Mouse (Mus musculus) heart, embryonic 16.5 days (tissue): ENCODE measurements around the gene Ccdc146. TPM values are rescaled to one million over a fixed set of nuclear protein-coding genes. Genes with fewer than 3 reads are reported as not detected.
A peak's percentile ranks its signal among the peaks of the same experiment; 100 is the strongest.

Source experiments
- ATAC-seq: fragments of 200-750 bp; cut with Nextera tagmentation; replicated peaks from 2 replicates; pipeline ENCODE4 v1.8.0; 2017; ENCODE audit warnings: moderate number of reproducible peaks; ENCODE audit not compliant: insufficient read depth, low FRiP score; ENCODE audit errors: extremely low read depth
- H3K27ac ChIP-seq: fragments of 300-500 bp; sonication (generic); 2 replicates; pipeline ENCODE4 v1.5.1; 2014; ENCODE audit warnings: mild to moderate bottlenecking, low read length, control low read depth, moderate library complexity
- H3K27me3 ChIP-seq: fragments of 300-500 bp; sonication (generic); 2 replicates; pipeline ENCODE4 v1.6.1; 2014; ENCODE audit warnings: low read length, mixed read lengths; ENCODE audit not compliant: control insufficient read depth, insufficient read depth
- H3K36me3 ChIP-seq: fragments of 300-500 bp; sonication (generic); 2 replicates; pipeline ENCODE4 v1.6.1; 2014; ENCODE audit not compliant: control insufficient read depth, insufficient read depth
- H3K4me1 ChIP-seq: fragments of 300-500 bp; sonication (generic); 2 replicates; pipeline ENCODE4 v1.6.1; 2014; ENCODE audit warnings: low read length, mixed read lengths; ENCODE audit not compliant: control insufficient read depth, insufficient read depth
- H3K4me2 ChIP-seq: fragments of 300-500 bp; sonication (generic); 2 replicates; pipeline ENCODE4 v1.6.1; 2014; ENCODE audit warnings: low read depth, mild to moderate bottlenecking, control low read depth, low read length
- H3K4me3 ChIP-seq: fragments of 300-500 bp; sonication (generic); 2 replicates; pipeline ENCODE4 v1.5.1; 2014; ENCODE audit warnings: mild to moderate bottlenecking, control low read depth, low read length
- H3K9ac ChIP-seq: fragments of 300-500 bp; sonication (generic); 2 replicates; pipeline ENCODE4 v1.6.1; 2014; ENCODE audit warnings: low read length, control low read depth
- H3K9me3 ChIP-seq: fragments of 300-500 bp; sonication (generic); replicated peaks from 2 replicates; pipeline ENCODE4 v1.6.1; 2016; ENCODE audit warnings: low read length; ENCODE audit not compliant: control insufficient read depth
- WGBS: fragments of 180-500 bp; shearing (Covaris S2); extraction: QIAGEN DNeasy Blood & Tissue Kit; methylation state at CpG from one replicate; pipeline ENCODE4 v1.1.7; 2014; 5-methylcytosine and 5-hydroxymethylcytosine counted together
- polyA plus RNA-seq: library from polyadenylated mRNA; unstranded; fragments of >200 nt; fragmentation: Nextera tagmentation; extraction: Ambion mirVana; gene quantifications from 2 replicates; pipeline ENCODE4 v1.2.1, GENCODE M21; 2015

Gene Ccdc146
- polyA plus RNA-seq, 1 experiment from 2014 or later: 3.1 TPM

DNA sequence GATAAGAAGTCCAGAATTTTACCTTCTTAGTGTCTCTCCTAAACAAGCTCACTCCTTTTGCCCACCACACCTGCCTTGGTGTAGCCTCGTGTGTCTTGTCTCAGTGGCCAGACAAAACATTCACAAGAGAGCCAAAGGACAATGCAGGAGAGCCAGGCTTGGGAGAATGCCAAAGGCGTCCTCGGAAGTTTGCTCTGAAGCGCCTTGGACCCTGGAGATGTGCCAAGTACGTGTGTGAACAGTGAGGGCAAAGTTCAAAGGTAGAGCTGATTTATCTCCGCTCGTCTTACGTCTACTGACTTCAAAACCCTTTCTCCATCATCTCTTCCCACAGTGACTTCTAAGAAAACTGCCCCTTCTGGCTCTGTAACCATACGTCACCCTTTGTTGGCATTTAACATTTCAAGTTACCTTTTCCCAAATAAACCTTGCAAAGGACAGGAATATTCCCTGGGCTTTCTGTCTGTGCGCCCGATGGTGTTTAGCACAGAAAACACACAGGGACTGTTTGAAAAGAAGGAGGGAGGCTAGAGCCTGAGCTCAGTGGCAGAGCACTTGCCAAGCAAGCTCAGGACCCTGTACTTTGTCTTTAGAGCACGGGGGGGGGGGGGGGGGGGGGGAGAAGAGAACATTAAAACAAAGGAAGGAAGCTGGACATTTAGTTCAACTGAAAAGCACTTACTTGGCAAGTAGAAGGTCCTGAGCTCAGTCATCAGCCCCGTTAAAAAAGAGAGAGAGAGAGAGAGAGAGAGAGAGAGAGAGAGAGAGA is 32.7 kb downstream of the Ccdc146 start:
- H3K9ac ChIP-seq: peak overlapping the region; percentile 30; the same call in 1 of the 2 replicates
- no peaks in the 10 kb centered on the region for H3K36me3 ChIP-seq
- peak overlapping the region; percentile 37; the same call in 1 of the 2 replicates for H3K4me2 ChIP-seq
- WGBS: 29% methylated on average over 12 of the region's 13 CpGs
- H3K4me3 ChIP-seq: no peak overlapping the region
- H3K27me3 ChIP-seq: no peaks in the 10 kb centered on the region
- peak; percentile 34; the same call in 1 of the 2 replicates for ATAC-seq
- H3K27ac ChIP-seq: peak overlapping the region; percentile 33; the same call in 1 of the 2 replicates
- H3K9me3 ChIP-seq: no peaks in the 10 kb centered on the region
- peaks cover 23% of the 10 kb centered on the region for H3K4me1 ChIP-seq

DNA sequence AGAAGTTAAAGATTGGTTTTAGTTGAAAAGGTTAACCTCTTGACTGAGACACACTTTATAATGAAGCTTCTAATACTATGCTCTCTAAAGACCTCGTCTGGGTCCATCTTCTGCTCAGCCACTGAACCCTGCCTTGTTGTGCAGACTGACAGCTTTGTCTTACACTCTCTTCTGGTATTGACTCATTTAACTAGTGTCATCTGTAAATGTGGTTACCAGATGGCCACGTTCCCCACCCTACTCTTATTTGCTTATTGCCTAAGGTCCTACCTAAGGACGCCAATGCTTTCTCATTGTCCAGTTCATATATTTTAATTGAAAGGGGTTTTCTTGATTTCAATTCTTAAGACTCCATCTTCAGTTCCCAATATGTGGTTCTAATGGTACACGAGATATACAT is 35.6 kb downstream of the Ccdc146 start:
- no peak overlapping the region for H3K4me2 ChIP-seq
- H3K36me3 ChIP-seq: no peaks in the 10 kb centered on the region
- H3K27me3 ChIP-seq: no peaks in the 10 kb centered on the region
- WGBS: 77% methylated on average over 4 of the region's 4 CpGs
- H3K9me3 ChIP-seq: no peaks in the 10 kb centered on the region
- no peak overlapping the region for H3K4me3 ChIP-seq
- no peak overlapping the region for H3K9ac ChIP-seq
- peaks cover 11% of the 10 kb centered on the region for H3K4me1 ChIP-seq
- no peak overlapping the region for H3K27ac ChIP-seq
- no peak for ATAC-seq

DNA sequence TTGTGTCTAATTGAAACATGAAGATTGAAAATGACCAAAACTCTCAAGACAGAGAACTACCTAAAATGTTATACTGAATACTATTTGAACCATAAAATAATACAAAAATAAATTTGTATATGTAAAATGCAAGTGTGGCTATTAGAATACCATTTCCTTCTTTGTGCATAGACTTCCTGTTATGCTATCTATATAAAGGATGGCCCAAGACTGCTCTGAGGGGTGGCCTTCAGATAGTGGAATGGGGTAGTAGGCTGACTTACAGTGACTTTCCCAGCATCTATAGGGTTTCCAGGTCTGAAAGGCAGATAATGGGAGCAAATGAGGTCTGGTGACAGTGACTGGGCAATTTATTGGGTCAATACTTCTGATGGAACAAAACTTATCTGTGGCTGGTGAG is 37.1 kb downstream of the Ccdc146 start:
- no peak for ATAC-seq
- Histone ChIP-seq H3K4me3 (no peak overlapping the region), H3K27me3 (no peaks in the 10 kb centered on the region)

DNA sequence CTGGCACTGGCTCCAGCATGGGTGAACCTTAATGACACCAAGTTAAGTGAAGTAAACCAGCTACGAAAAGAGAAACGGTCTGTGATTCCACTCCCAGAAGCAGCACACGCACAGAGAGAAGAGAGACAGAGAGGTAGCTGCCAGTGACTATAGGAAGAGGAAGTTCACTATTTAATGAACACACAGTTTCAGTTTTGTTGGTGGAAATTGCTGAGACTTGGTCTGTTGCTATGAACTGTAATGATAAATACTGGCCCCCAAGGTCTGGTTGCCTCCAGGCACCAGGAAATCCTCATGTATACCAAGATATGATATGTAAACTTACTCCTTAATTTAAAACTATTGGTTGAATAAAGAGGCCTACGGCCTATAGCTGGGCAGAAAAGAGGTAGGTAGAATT is 38.0 kb downstream of the Ccdc146 start:
- no peak for ATAC-seq
- Histone ChIP-seq H3K36me3 (no peaks in the 10 kb centered on the region), H3K9me3 (no peaks in the 10 kb centered on the region), H3K4me3 (no peak overlapping the region), H3K27ac (no peak overlapping the region), H3K27me3 (no peaks in the 10 kb centered on the region), H3K4me1 (peaks cover 21% of the 10 kb centered on the region), H3K9ac (no peak overlapping the region), H3K4me2 (no peak overlapping the region)
- WGBS: 70% methylated on average over 4 of the region's 4 CpGs

More for the DNA sequence above, 37.1 kb downstream of the Ccdc146 start:
- H3K4me2 ChIP-seq: no peak overlapping the region
- no peak overlapping the region for H3K9ac ChIP-seq
- H3K4me1 ChIP-seq: peaks cover 26% of the 10 kb centered on the region
- no peak overlapping the region for H3K27ac ChIP-seq
- H3K36me3 ChIP-seq: no peaks in the 10 kb centered on the region
- H3K9me3 ChIP-seq: no peaks in the 10 kb centered on the region

DNA sequence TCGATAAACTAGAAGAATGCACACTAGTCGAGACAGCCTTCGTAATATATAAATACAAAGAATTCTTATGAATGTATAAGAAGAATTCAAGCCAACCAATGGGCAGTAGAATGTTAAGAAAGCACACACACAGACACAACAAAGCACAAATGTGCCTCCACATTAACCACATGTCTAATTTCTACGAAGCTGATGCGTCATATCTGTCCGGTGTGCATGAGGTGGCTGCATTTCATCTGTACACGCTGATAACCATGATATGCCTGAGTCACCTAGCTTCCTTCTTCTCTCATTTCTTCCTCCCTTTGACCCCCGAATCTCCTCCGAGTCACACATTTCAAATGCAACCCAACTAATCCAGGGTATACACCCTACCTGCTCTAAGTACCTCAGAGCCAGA is 39.5 kb downstream of the Ccdc146 start:
- H3K4me1 ChIP-seq: peaks cover 18% of the 10 kb centered on the region
- no peak overlapping the region for H3K9ac ChIP-seq
- H3K4me3 ChIP-seq: no peak overlapping the region
- H3K36me3 ChIP-seq: no peaks in the 10 kb centered on the region
- WGBS: 86% methylated on average over 9 of the region's 9 CpGs
- H3K9me3 ChIP-seq: no peaks in the 10 kb centered on the region
- H3K27me3 ChIP-seq: no peaks in the 10 kb centered on the region
- ATAC-seq: no peak
- H3K4me2 ChIP-seq: no peak overlapping the region
- H3K27ac ChIP-seq: no peak overlapping the region

DNA sequence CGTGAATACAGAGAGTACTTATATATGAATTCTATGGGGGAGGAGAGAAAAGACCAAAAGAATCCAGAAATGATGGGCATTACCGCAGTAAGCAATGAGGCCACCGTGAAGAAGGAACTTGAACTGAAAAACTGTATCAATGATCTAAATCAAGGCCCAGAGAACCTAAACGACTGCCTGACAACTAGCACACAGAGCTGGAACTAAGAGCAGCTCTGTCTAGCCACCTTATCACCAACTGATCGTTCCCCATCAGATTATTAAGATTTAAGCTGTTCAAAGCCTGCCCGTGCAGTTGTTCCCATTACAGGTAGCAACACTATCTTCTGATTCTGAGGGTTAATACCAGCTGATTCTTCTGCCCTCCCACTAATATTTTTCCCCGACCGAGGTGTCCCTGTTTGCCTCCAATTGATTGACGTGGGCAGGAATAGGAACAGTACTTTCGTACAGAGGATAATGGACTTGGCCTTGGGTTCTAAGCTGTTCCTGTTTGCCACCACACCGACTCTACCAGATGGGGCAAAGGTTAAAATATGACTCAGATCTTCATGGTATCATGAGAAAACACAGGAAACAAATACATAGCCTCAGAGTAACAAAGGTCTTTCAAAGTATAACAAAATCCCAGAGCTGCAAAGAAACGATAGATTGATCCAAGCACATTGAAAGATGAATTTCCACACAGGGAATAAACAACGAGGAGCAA is 40.1 kb downstream of the Ccdc146 start:
- WGBS: 68% methylated on average over 13 of the region's 13 CpGs
- Histone ChIP-seq H3K4me1 (peaks cover 18% of the 10 kb centered on the region), H3K9ac (no peak overlapping the region), H3K4me2 (no peak overlapping the region), H3K27ac (no peak overlapping the region), H3K27me3 (no peaks in the 10 kb centered on the region), H3K9me3 (no peaks in the 10 kb centered on the region), H3K4me3 (no peak overlapping the region), H3K36me3 (no peaks in the 10 kb centered on the region)
- ATAC-seq: no peak

DNA sequence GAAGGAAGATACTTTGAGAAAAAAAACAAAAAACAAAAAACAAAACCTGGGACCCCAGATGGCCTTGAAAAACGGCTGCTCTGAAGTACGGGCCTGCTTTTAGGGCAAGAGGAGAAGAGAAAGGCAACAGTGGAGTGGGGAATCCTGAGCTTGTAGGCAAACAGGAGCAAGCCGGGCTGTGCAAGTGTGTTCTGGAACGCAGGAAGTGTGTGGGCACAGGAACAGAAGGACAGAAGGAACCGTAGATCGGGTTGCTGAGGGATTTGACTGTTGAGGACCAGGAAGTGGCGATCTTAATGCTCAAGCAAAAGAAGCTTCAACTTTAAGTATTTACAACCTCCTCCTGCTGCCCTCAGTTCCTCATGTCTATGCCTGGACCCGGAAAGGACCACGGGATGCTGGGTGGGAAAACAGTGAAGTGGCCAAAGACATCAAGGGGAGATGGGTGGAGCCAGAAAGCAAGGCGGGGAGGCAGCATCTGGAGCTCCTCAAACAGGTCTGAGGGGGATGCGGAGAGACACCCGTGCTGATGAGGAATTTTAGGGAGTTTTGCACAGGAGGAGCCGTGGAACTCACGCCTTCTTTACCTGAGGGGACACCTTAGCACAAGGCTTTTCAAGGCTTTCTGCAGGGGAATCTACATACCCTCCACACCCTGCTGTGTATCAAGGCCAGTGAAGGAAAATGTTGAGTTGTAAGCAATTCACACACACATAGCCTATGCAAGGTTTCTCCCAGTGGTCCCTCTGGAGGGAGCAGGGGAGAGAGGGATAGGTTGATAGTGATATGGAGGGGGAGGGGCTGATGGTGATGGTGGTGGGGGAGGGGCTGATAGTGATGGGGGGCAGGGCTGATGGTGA is 40.9 kb downstream of the Ccdc146 start:
- no peak for ATAC-seq
- no peaks in the 10 kb centered on the region for H3K9me3 ChIP-seq
- peaks cover 18% of the 10 kb centered on the region for H3K4me1 ChIP-seq
- H3K9ac ChIP-seq: peak overlapping the region; percentile 21; the same call in 1 of the 2 replicates
- H3K27ac ChIP-seq: peak overlapping the region; percentile 17
- WGBS: 37% methylated on average over 14 of the region's 14 CpGs
- no peak overlapping the region for H3K4me3 ChIP-seq
- no peak overlapping the region for H3K4me2 ChIP-seq
- H3K36me3 ChIP-seq: no peaks in the 10 kb centered on the region
- H3K27me3 ChIP-seq: no peaks in the 10 kb centered on the region

DNA sequence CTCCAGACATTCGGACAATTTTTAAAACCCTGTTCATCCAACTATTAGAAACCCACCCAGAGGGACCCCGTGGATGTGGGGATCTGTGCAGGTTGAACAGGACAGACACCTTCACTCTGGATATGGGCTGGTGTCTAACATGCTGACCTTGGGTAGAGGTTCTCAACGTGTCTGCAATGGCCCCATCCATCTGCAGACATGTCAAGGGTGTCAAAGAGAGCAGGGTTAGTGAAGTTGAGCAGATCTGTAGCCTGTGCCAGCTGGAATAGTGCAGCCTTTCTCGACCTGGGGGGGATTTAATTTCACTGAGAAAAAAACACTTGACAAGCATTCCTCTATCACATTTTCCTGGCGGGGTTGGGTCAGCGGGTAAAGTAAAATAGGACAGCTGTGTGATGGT is 41.8 kb downstream of the Ccdc146 start:
- Histone ChIP-seq H3K27ac (peak overlapping the region; percentile 17), H3K4me2 (no peak overlapping the region), H3K9me3 (no peaks in the 10 kb centered on the region), H3K4me1 (peaks cover 18% of the 10 kb centered on the region), H3K4me3 (no peak overlapping the region), H3K36me3 (no peaks in the 10 kb centered on the region), H3K9ac (no peak overlapping the region), H3K27me3 (no peaks in the 10 kb centered on the region)
- WGBS: 43% methylated on average over 6 of the region's 6 CpGs
- ATAC-seq: no peak; the same call in 1 of the 2 replicates
